Mouse (Mus musculus) lung, postnatal 0 days (tissue): ENCODE data around the gene Rpap1. TPM values are rescaled to one million over a fixed set of nuclear protein-coding genes. Genes with fewer than 3 reads are reported as not detected.

Experiments
- ATAC-seq: fragments of 200-750 bp; cut with Nextera tagmentation; 2 replicates; pipeline ENCODE4 v1.8.0; 2017; ENCODE audit warnings: moderate library complexity
- DNase-seq: peaks from one replicate; pipeline ENCODE4 v3.0.0-alpha.2; 2016; ENCODE audit warnings: low spot score
- H3K27ac ChIP-seq: fragments of 300-500 bp; sonication (generic); 2 replicates; pipeline ENCODE4 v1.5.1; 2014; ENCODE audit warnings: antibody characterized with exemption, mild to moderate bottlenecking, low read length, mixed read lengths
- H3K27me3 ChIP-seq: fragments of 300-500 bp; sonication (generic); replicated peaks from 2 replicates; pipeline ENCODE4 v1.6.1; 2014; ENCODE audit warnings: low read length, mixed read lengths; ENCODE audit not compliant: insufficient read depth
- H3K36me3 ChIP-seq: fragments of 300-500 bp; sonication (generic); 2 replicates; pipeline ENCODE4 v1.6.1; 2014; ENCODE audit warnings: low read length, mixed read lengths; ENCODE audit not compliant: insufficient read depth
- H3K4me1 ChIP-seq: fragments of 300-500 bp; sonication (generic); 2 replicates; pipeline ENCODE4 v1.6.1; 2014; ENCODE audit warnings: antibody characterized with exemption, low read depth, low read length, mixed read lengths; ENCODE audit not compliant: insufficient read depth
- H3K4me2 ChIP-seq: fragments of 300-500 bp; sonication (generic); replicated peaks from 2 replicates; pipeline ENCODE4 v1.6.1; 2014; ENCODE audit warnings: low read depth, mild to moderate bottlenecking, low read length, moderate library complexity, mixed read lengths
- H3K4me3 ChIP-seq: fragments of 300-500 bp; sonication (generic); 2 replicates; pipeline ENCODE4 v1.5.1; 2014; ENCODE audit warnings: low read depth, low read length
- H3K9ac ChIP-seq: fragments of 300-500 bp; sonication (generic); replicated peaks from 2 replicates; pipeline ENCODE4 v1.6.1; 2014; ENCODE audit warnings: low read depth, mild to moderate bottlenecking
- H3K9me3 ChIP-seq: fragments of 300-500 bp; sonication (generic); 2 replicates; pipeline ENCODE4 v1.6.1; 2016; ENCODE audit warnings: low read length, mixed read lengths
- CTCF ChIP-seq: IDR thresholded peaks from 2 replicates; pipeline ENCODE4 v1.5.1; 2016; ENCODE audit warnings: antibody characterized with exemption, mild to moderate bottlenecking
- EP300 ChIP-seq: IDR thresholded peaks from 2 replicates; pipeline ENCODE4 v1.6.1; 2016; ENCODE audit warnings: antibody characterized with exemption, mild to moderate bottlenecking, control low read depth
- WGBS: fragments of 180-500 bp; shearing (Covaris S2); extraction: QIAGEN DNeasy Blood & Tissue Kit; methylation state at CpG from one replicate; pipeline ENCODE4 v1.1.7; 2014; 5-methylcytosine and 5-hydroxymethylcytosine counted together
- polyA plus RNA-seq: library from polyadenylated mRNA; unstranded; fragments of >200 nt; fragmentation: Nextera tagmentation; extraction: Ambion mirVana; gene quantifications from 2 replicates; pipeline ENCODE4 v1.2.1, GENCODE M21; 2015

Gene Rpap1
- polyA plus RNA-seq, 1 experiment from 2014 or later, result 10.0 TPM

GRCm38 (mm10) chr2:119800876-119801846 lies 13.8 kb upstream of the Rpap1 start:
- Histone ChIP-seq H3K4me1 (no peaks in the 10 kb centered on the region; the same call in 1 of the 2 replicates), H3K27ac (no peak overlapping the region), H3K27me3 (no peaks in the 10 kb centered on the region), H3K9me3 (no peaks in the 10 kb centered on the region), H3K9ac (no peak overlapping the region), H3K36me3 (no peaks in the 10 kb centered on the region), H3K4me2 (peak overlapping the region; percentile 100; the same call in 1 of the 2 replicates), H3K4me3 (no peak overlapping the region)
- DNase-seq (peak; percentile 12), ATAC-seq (no peak)
- 59% methylated on average over 15 of the region's 15 CpGs for WGBS
- TF ChIP-seq CTCF (no peak), EP300 (no peak)

GRCm38 (mm10) chr2:119799961-119800550 lies 12.7 kb upstream of the Rpap1 start:
- Histone ChIP-seq H3K27ac (0 out of 2 replicates have a peak overlapping the region, but pooled peaks have one; percentile 26), H3K36me3 (no peaks in the 10 kb centered on the region), H3K4me2 (peak overlapping the region; percentile 100), H3K9ac (peak overlapping the region; percentile 34), H3K9me3 (no peaks in the 10 kb centered on the region), H3K27me3 (no peaks in the 10 kb centered on the region), H3K4me1 (no peaks in the 10 kb centered on the region; the same call in 1 of the 2 replicates), H3K4me3 (peak overlapping the region; percentile 69)
- ATAC-seq (peak; percentile 33; the same call in 1 of the 2 replicates), DNase-seq (peak; percentile 25)
- TF ChIP-seq EP300 (no peak), CTCF (no peak)
- under 1% methylated on average over 25 of the region's 27 CpGs for whole genome bisulfite sequencing

- no peaks in the 10 kb centered on the region for H3K27me3 ChIP-seq
- 0% methylated on average over 26 of the region's 89 CpGs for WGBS
- DNase-seq (peak; percentile 54), ATAC-seq (peak; percentile 82)
- H3K4me1 ChIP-seq, result no peaks in the 10 kb centered on the region; the same call in 1 of the 2 replicates
- H3K9ac ChIP-seq, result peak overlapping the region; percentile 34
- 0 out of 2 replicates have a peak overlapping the region, but pooled peaks have one; percentile 26 for H3K27ac ChIP-seq
- TF ChIP-seq EP300, result no peak
- TF ChIP-seq CTCF, result no peak
- H3K4me2 ChIP-seq, result peak overlapping the region; percentile 100
- H3K4me3 ChIP-seq, result peak overlapping the region; percentile 69
- no peaks in the 10 kb centered on the region for H3K36me3 ChIP-seq
- no peaks in the 10 kb centered on the region for H3K9me3 ChIP-seq
Measured at GRCm38 (mm10) chr2:119799181-119799960, 12.0 kb upstream of the Rpap1 start.

- WGBS, result 10% methylated on average over 13 of the region's 13 CpGs
- ATAC-seq (peak; percentile 58), DNase-seq (peak; percentile 89)
- 0 out of 2 replicates have a peak, but pooled peaks have one; percentile 19 for TF ChIP-seq EP300
- peak; percentile 79 for TF ChIP-seq CTCF
- no peak overlapping the region for H3K9ac ChIP-seq
- H3K27me3 ChIP-seq, result no peaks in the 10 kb centered on the region
- no peaks in the 10 kb centered on the region for H3K9me3 ChIP-seq
- no peak overlapping the region for H3K4me3 ChIP-seq
- H3K36me3 ChIP-seq, result no peaks in the 10 kb centered on the region
- H3K4me2 ChIP-seq, result peak overlapping the region; percentile 100; the same call in 1 of the 2 replicates
- H3K4me1 ChIP-seq, result no peaks in the 10 kb centered on the region; the same call in 1 of the 2 replicates
- H3K27ac ChIP-seq, result no peak overlapping the region
Measured at GRCm38 (mm10) chr2:119798246-119798927, 11.1 kb upstream of the Rpap1 start.

GRCm38 (mm10) chr2:119797279-119797783 lies 10.0 kb upstream of the Rpap1 start, which contains the start of gene Tyro3:
Gene Tyro3 (plus strand): TSS chr2:119797733.
- no peaks in the 10 kb centered on the region for H3K9me3 ChIP-seq
- ATAC-seq, result no peak
- no peaks in the 10 kb centered on the region for H3K27me3 ChIP-seq
- no peaks in the 10 kb centered on the region for H3K36me3 ChIP-seq
- TF ChIP-seq CTCF (no peak), EP300 (no peak)
- 0 out of 2 replicates have a peak within 1 kb of the TSS, but pooled peaks have one; percentile 100 for H3K4me2 ChIP-seq
- H3K9ac ChIP-seq, result no peak within 1 kb of the TSS
- H3K27ac ChIP-seq, result no peak within 1 kb of the TSS
- no peaks in the 10 kb centered on the region; the same call in 1 of the 2 replicates for H3K4me1 ChIP-seq
- H3K4me3 ChIP-seq, result no peak within 1 kb of the TSS
- no peak for DNase-seq
- WGBS, result 63% methylated on average over 5 of the region's 5 CpGs
